In genomic region chr10:81415549-81416310, GRCm38 (mm10) we compare ENCODE assay signal across 9 mouse cellular contexts. TPM values are rescaled to one million over a fixed set of nuclear protein-coding genes. Genes with fewer than 3 reads are reported as not detected.
A peak's percentile ranks its signal among the peaks of the same experiment; 100 is the strongest.
DNase-seq lines count a peak whose midpoint lies in the region; ATAC-seq and TF ChIP-seq lines count a peak whose summit lies in the region.
"Had no signal": no experiment of that assay in that cellular context is flagged by ENCODE, and none has a peak within 500 bp of the region (broad histone marks: within the 10 kb centered on the region; RNA-seq: fewer than 3 reads in every experiment).

No protein-coding gene starts in this region.

- peak; percentile 72 to 73 for DNase-seq in cerebellum, postnatal 10 days
- no peak for DNase-seq in cerebellum, postnatal 4 days (ENCODE audit: low spot score in 2 of 2)
- peak; percentile 11 for DNase-seq in neural tube, embryonic 11.5 days (ENCODE audit: low spot score)
- DNase-seq in neural tube, embryonic 10.5 days (ENCODE audit: extremely low spot score, low spot score), result no peak
- DNase-seq in hindbrain, embryonic 11.5 days (ENCODE audit: low spot score), result no peak
- no peak for DNase-seq in stomach, postnatal 0 days (ENCODE audit: low spot score)

- no peak overlapping the region for H3K9ac ChIP-seq in neural tube, embryonic 11.5 days (ENCODE audit: low read length)
- 0 out of 2 replicates have a peak overlapping the region, but pooled peaks have one; percentile 7 for H3K9ac ChIP-seq in hindbrain, embryonic 11.5 days (ENCODE audit: low read depth, low read length)
- H3K9ac ChIP-seq in stomach, postnatal 0 days (ENCODE audit: low read length), result no peak overlapping the region; the same call in 1 of the 2 replicates
- H3K9ac ChIP-seq in midbrain, embryonic 15.5 days, result no peak overlapping the region

- no peaks in the 10 kb centered on the region for H3K9me3 ChIP-seq in neural tube, embryonic 11.5 days (ENCODE audit: control insufficient read depth, low read length)
- no peaks in the 10 kb centered on the region for H3K9me3 ChIP-seq in hindbrain, embryonic 11.5 days (ENCODE audit: control insufficient read depth, low read length)
- H3K9me3 ChIP-seq in stomach, postnatal 0 days (ENCODE audit: control insufficient read depth, low read length), result no peaks in the 10 kb centered on the region
- H3K9me3 ChIP-seq in midbrain, embryonic 15.5 days, result no peaks in the 10 kb centered on the region

- H3K4me2 ChIP-seq in neural tube, embryonic 11.5 days (ENCODE audit: low read depth), result no peak overlapping the region
- H3K4me2 ChIP-seq in hindbrain, embryonic 11.5 days (replicated peaks; ENCODE audit: low read depth, low read length), result no peak overlapping the region
- no peak overlapping the region for H3K4me2 ChIP-seq in stomach, postnatal 0 days (replicated peaks; ENCODE audit: low read depth)
- no peak overlapping the region for H3K4me2 ChIP-seq in midbrain, embryonic 15.5 days

- H3K36me3 ChIP-seq in neural tube, embryonic 11.5 days (ENCODE audit: control insufficient read depth, insufficient read depth, low read length), result no peaks in the 10 kb centered on the region
- H3K36me3 ChIP-seq in hindbrain, embryonic 11.5 days (ENCODE audit: control insufficient read depth, insufficient read depth, low read length), result no peaks in the 10 kb centered on the region
- H3K36me3 ChIP-seq in stomach, postnatal 0 days (ENCODE audit: control insufficient read depth, insufficient read depth, low read length), result 0 out of 2 replicates have a peak, but pooled peaks cover 3% of the 10 kb centered on the region
- H3K36me3 ChIP-seq in midbrain, embryonic 15.5 days (replicated peaks), result no peaks in the 10 kb centered on the region

- no peak for TF ChIP-seq CTCF in stomach, postnatal 0 days (IDR thresholded peaks at IDR 0.05; ENCODE audit: low read depth)

- no peak overlapping the region for H3K27ac ChIP-seq in neural tube, embryonic 11.5 days (ENCODE audit: low read depth, low read length)
- H3K27ac ChIP-seq in hindbrain, embryonic 11.5 days (ENCODE audit: low read depth, low read length), result peak overlapping the region; percentile 30; the same call in 1 of the 2 replicates
- H3K27ac ChIP-seq in stomach, postnatal 0 days (replicated peaks), result peak overlapping the region; percentile 61
- H3K27ac ChIP-seq in midbrain, embryonic 15.5 days, result no peak overlapping the region

- no peak for ATAC-seq in neural tube, embryonic 11.5 days (ENCODE audit: insufficient read depth, low FRiP score, low TSS enrichment)
- ATAC-seq in hindbrain, embryonic 11.5 days (ENCODE audit: low FRiP score), result no peak
- no peak for ATAC-seq in stomach, postnatal 0 days (ENCODE audit: low FRiP score, low TSS enrichment)
- no peak for ATAC-seq in midbrain, embryonic 15.5 days (replicated peaks)
- ATAC-seq in erythroblast, adult 5-6 weeks (replicated peaks; ENCODE audit: low FRiP score, poor library complexity, severe bottlenecking), result no peak

- TF ChIP-seq EP300 in stomach, postnatal 0 days (optimal IDR thresholded peaks at IDR 0.05), result no peak

- 69% methylated on average over 17 of the region's 17 CpGs for whole genome bisulfite sequencing in neural tube, embryonic 11.5 days
- 62% methylated on average over 17 of the region's 17 CpGs for WGBS in hindbrain, embryonic 11.5 days
- whole genome bisulfite sequencing in stomach, postnatal 0 days, result 57% methylated on average over 17 of the region's 17 CpGs
- 69% methylated on average over 17 of the region's 17 CpGs for WGBS in midbrain, embryonic 15.5 days

- peaks cover 40% of the 10 kb centered on the region for H3K4me1 ChIP-seq in neural tube, embryonic 11.5 days (ENCODE audit: control insufficient read depth, insufficient read depth, low read length)
- H3K4me1 ChIP-seq in hindbrain, embryonic 11.5 days (replicated peaks; ENCODE audit: control insufficient read depth, insufficient read depth, low read length), result peaks cover 23% of the 10 kb centered on the region
- H3K4me1 ChIP-seq in stomach, postnatal 0 days (replicated peaks; ENCODE audit: control insufficient read depth, insufficient read depth), result peaks cover 30% of the 10 kb centered on the region
- H3K4me1 ChIP-seq in midbrain, embryonic 15.5 days, result peaks cover 47% of the 10 kb centered on the region

- H3K4me3 ChIP-seq in neural tube, embryonic 11.5 days (ENCODE audit: low read depth, low read length), result no peak overlapping the region
- H3K4me3 ChIP-seq in hindbrain, embryonic 11.5 days (ENCODE audit: low read depth, low read length), result no peak overlapping the region
- H3K4me3 ChIP-seq in stomach, postnatal 0 days (ENCODE audit: low read depth, low read length), result no peak overlapping the region
- H3K4me3 ChIP-seq in midbrain, embryonic 15.5 days, result no peak overlapping the region

- H3K27me3 ChIP-seq in neural tube, embryonic 11.5 days (ENCODE audit: control insufficient read depth, insufficient read depth, low read length), result no peaks in the 10 kb centered on the region
- no peaks in the 10 kb centered on the region; the same call in 1 of the 2 replicates for H3K27me3 ChIP-seq in hindbrain, embryonic 11.5 days (ENCODE audit: control insufficient read depth, insufficient read depth, low read length)
- H3K27me3 ChIP-seq in stomach, postnatal 0 days (ENCODE audit: control insufficient read depth, insufficient read depth, low read length), result no peaks in the 10 kb centered on the region
- no peaks in the 10 kb centered on the region for H3K27me3 ChIP-seq in midbrain, embryonic 15.5 days (replicated peaks)

RNA-seq across cellular contexts. Expression of gene Smim24, which starts 22.9 kb away (rescaled TPM):
- 1.9 and 3.5 TPM in 2 replicates for polyA plus RNA-seq in neural tube, embryonic 11.5 days (2014; fragmentation: Nextera tagmentation; extraction: Ambion mirVana)
- polyA plus RNA-seq in hindbrain, embryonic 11.5 days (2014; fragmentation: Nextera tagmentation; extraction: Ambion mirVana), result 2.7 and 4.1 TPM in 2 replicates
- 205 and 239 TPM in 2 replicates for polyA plus RNA-seq in stomach, postnatal 0 days (2015; fragmentation: Nextera tagmentation; extraction: Ambion mirVana)
- polyA plus RNA-seq in midbrain, embryonic 15.5 days (2015; fragmentation: Nextera tagmentation; extraction: Ambion mirVana), result 1.4 and 1.6 TPM in 2 replicates
- total RNA-seq in erythroblast, adult 5-6 weeks (2015; ENCODE audit: low replicate concordance), result 5.4 TPM in 1 of 2 replicates, not detected in the other
- total RNA-seq in erythroblast, adult 5-6 weeks (2017; ENCODE audit: low replicate concordance), result 1.8 and 3.8 TPM in 2 replicates

RNA-seq across cellular contexts. Expression of gene Gm48552, which starts 26.9 kb away (rescaled TPM):
- polyA plus RNA-seq in neural tube, embryonic 11.5 days (2014; fragmentation: Nextera tagmentation; extraction: Ambion mirVana), result 0.97 and 1.3 TPM in 2 replicates
- 0.49 and 1.0 TPM in 2 replicates for polyA plus RNA-seq in hindbrain, embryonic 11.5 days (2014; fragmentation: Nextera tagmentation; extraction: Ambion mirVana)
- polyA plus RNA-seq in stomach, postnatal 0 days (2015; fragmentation: Nextera tagmentation; extraction: Ambion mirVana), result 0.29 and 0.36 TPM in 2 replicates
- polyA plus RNA-seq in midbrain, embryonic 15.5 days (2015; fragmentation: Nextera tagmentation; extraction: Ambion mirVana), result 2.7 and 3.3 TPM in 2 replicates
- not detected in 2 replicates for total RNA-seq in erythroblast, adult 5-6 weeks (2015; ENCODE audit: low replicate concordance)
- total RNA-seq in erythroblast, adult 5-6 weeks (2017; ENCODE audit: low replicate concordance), result 5.6 TPM in 1 of 2 replicates, not detected in the other
- total RNA-seq: common myeloid progenitor, adult 5-6 weeks had no signal

RNA-seq across cellular contexts. Expression of gene Gm48551, which starts 31.5 kb away (rescaled TPM):
- polyA plus RNA-seq in neural tube, embryonic 11.5 days (2014; fragmentation: Nextera tagmentation; extraction: Ambion mirVana), result 1.7 and 3.0 TPM in 2 replicates
- 2.2 and 3.2 TPM in 2 replicates for polyA plus RNA-seq in hindbrain, embryonic 11.5 days (2014; fragmentation: Nextera tagmentation; extraction: Ambion mirVana)
- 1.1 and 1.4 TPM in 2 replicates for polyA plus RNA-seq in stomach, postnatal 0 days (2015; fragmentation: Nextera tagmentation; extraction: Ambion mirVana)
- 8.4 and 9.3 TPM in 2 replicates for polyA plus RNA-seq in midbrain, embryonic 15.5 days (2015; fragmentation: Nextera tagmentation; extraction: Ambion mirVana)
- 2.5 and 3.7 TPM in 2 replicates for total RNA-seq in erythroblast, adult 5-6 weeks (2015; ENCODE audit: low replicate concordance)
- total RNA-seq in erythroblast, adult 5-6 weeks (2017; ENCODE audit: low replicate concordance), result 1.3 TPM in 1 of 2 replicates, not detected in the other

RNA-seq across cellular contexts. Expression of gene Dohh, which starts 31.5 kb away (rescaled TPM):
- polyA plus RNA-seq in neural tube, embryonic 11.5 days (2014; fragmentation: Nextera tagmentation; extraction: Ambion mirVana), result 64.1 and 76.1 TPM in 2 replicates
- polyA plus RNA-seq in hindbrain, embryonic 11.5 days (2014; fragmentation: Nextera tagmentation; extraction: Ambion mirVana), result 44.8 and 52.6 TPM in 2 replicates
- 59.4 and 63.0 TPM in 2 replicates for polyA plus RNA-seq in stomach, postnatal 0 days (2015; fragmentation: Nextera tagmentation; extraction: Ambion mirVana)
- 90.4 and 92.6 TPM in 2 replicates for polyA plus RNA-seq in midbrain, embryonic 15.5 days (2015; fragmentation: Nextera tagmentation; extraction: Ambion mirVana)
- total RNA-seq in erythroblast, adult 5-6 weeks (2015; ENCODE audit: low replicate concordance), result 10.4 and 11.7 TPM in 2 replicates
- 32.5 and 33.7 TPM in 2 replicates for total RNA-seq in erythroblast, adult 5-6 weeks (2017; ENCODE audit: low replicate concordance)

RNA-seq across cellular contexts. Expression of gene Fzr1, which starts 37.4 kb away (rescaled TPM):
- polyA plus RNA-seq in neural tube, embryonic 11.5 days (2014; fragmentation: Nextera tagmentation; extraction: Ambion mirVana), result 112 and 120 TPM in 2 replicates
- 83.0 and 92.1 TPM in 2 replicates for polyA plus RNA-seq in hindbrain, embryonic 11.5 days (2014; fragmentation: Nextera tagmentation; extraction: Ambion mirVana)
- polyA plus RNA-seq in stomach, postnatal 0 days (2015; fragmentation: Nextera tagmentation; extraction: Ambion mirVana), result 51.4 and 51.6 TPM in 2 replicates
- polyA plus RNA-seq in midbrain, embryonic 15.5 days (2015; fragmentation: Nextera tagmentation; extraction: Ambion mirVana), result 153 and 159 TPM in 2 replicates
- 286 and 325 TPM in 2 replicates for total RNA-seq in erythroblast, adult 5-6 weeks (2015; ENCODE audit: low replicate concordance)
- 463 and 486 TPM in 2 replicates for total RNA-seq in erythroblast, adult 5-6 weeks (2017; ENCODE audit: low replicate concordance)

Comparison
In these comparisons a context has a peak if more than half of its experiments do, and no peak if none do; other contexts are left out.
1. DNase-seq: peak in cerebellum, postnatal 10 days (2 of 2) and neural tube, embryonic 11.5 days (single experiment); none in cerebellum, postnatal 4 days (0 of 2), neural tube, embryonic 10.5 days (single experiment), hindbrain, embryonic 11.5 days (single experiment) and stomach, postnatal 0 days (single experiment).
2. H3K27ac ChIP-seq: peak in hindbrain, embryonic 11.5 days (single experiment) and stomach, postnatal 0 days (single experiment); none in neural tube, embryonic 11.5 days (single experiment) and midbrain, embryonic 15.5 days (single experiment).
3. RNA of gene Smim24, which starts 22.9 kb away (polyA plus RNA-seq): 205 to 239 TPM in stomach, postnatal 0 days; 2.7 to 4.1 TPM in hindbrain, embryonic 11.5 days, 1.9 to 3.5 TPM in neural tube, embryonic 11.5 days and 1.4 to 1.6 TPM in midbrain, embryonic 15.5 days; every median in the first group is over 10 times any median in the second.